Mouse (Mus musculus) midbrain, embryonic 11.5 days (tissue): ENCODE results near the gene Rars2. TPM values are rescaled to one million over a fixed set of nuclear protein-coding genes. Genes with fewer than 3 reads are reported as not detected.

ENCODE experiments used
- ATAC-seq: fragments of 200-750 bp; cut with Nextera tagmentation; 2 replicates; pipeline ENCODE4 v1.8.0; 2017; ENCODE audit warnings: moderate TSS enrichment, moderate library complexity; ENCODE audit not compliant: low FRiP score
- DNase-seq: peaks from one replicate; pipeline ENCODE4 v3.0.0; 2015; ENCODE audit warnings: low spot score; ENCODE audit errors: missing footprints
- H3K27ac ChIP-seq: fragments of 300-500 bp; sonication (generic); 2 replicates; pipeline ENCODE4 v1.5.1; 2014; ENCODE audit warnings: low read depth, low read length
- H3K27me3 ChIP-seq: fragments of 300-500 bp; sonication (generic); 2 replicates; pipeline ENCODE4 v1.6.1; 2014; ENCODE audit warnings: mild to moderate bottlenecking, low read length, moderate library complexity, mixed read lengths; ENCODE audit not compliant: control insufficient read depth, insufficient read depth
- H3K36me3 ChIP-seq: fragments of 300-500 bp; sonication (generic); 2 replicates; pipeline ENCODE4 v1.6.1; 2014; ENCODE audit warnings: mild to moderate bottlenecking, low read length, moderate library complexity, mixed read lengths; ENCODE audit not compliant: control insufficient read depth, insufficient read depth
- H3K4me1 ChIP-seq: fragments of 300-500 bp; sonication (generic); 2 replicates; pipeline ENCODE4 v1.6.1; 2014; ENCODE audit warnings: low read length; ENCODE audit not compliant: control insufficient read depth, insufficient read depth
- H3K4me2 ChIP-seq: fragments of 300-500 bp; sonication (generic); 2 replicates; pipeline ENCODE4 v1.6.1; 2014; ENCODE audit warnings: mild to moderate bottlenecking, moderate library complexity
- H3K4me3 ChIP-seq: fragments of 300-500 bp; sonication (generic); 2 replicates; pipeline ENCODE4 v1.5.1; 2014; ENCODE audit warnings: low read depth, low read length
- H3K9ac ChIP-seq: fragments of 300-500 bp; sonication (generic); 2 replicates; pipeline ENCODE4 v1.6.1; 2014; ENCODE audit warnings: low read length
- H3K9me3 ChIP-seq: fragments of 300-500 bp; sonication (generic); 2 replicates; pipeline ENCODE4 v1.6.1; 2016; ENCODE audit warnings: low read length; ENCODE audit not compliant: control insufficient read depth
- WGBS: fragments of 180-500 bp; shearing (Covaris S2); extraction: QIAGEN DNeasy Blood & Tissue Kit; methylation state at CpG from one replicate; pipeline ENCODE4 v1.1.7; 2014; 5-methylcytosine and 5-hydroxymethylcytosine counted together
- polyA plus RNA-seq: library from polyadenylated mRNA; unstranded; fragments of >200 nt; fragmentation: Nextera tagmentation; extraction: Ambion mirVana; gene quantifications from 2 replicates; pipeline ENCODE4 v1.2.1, GENCODE M21; 2014

The Rars2 gene
- polyA plus RNA-seq, 1 experiment from 2014 or later = 77.3 TPM

DNA sequence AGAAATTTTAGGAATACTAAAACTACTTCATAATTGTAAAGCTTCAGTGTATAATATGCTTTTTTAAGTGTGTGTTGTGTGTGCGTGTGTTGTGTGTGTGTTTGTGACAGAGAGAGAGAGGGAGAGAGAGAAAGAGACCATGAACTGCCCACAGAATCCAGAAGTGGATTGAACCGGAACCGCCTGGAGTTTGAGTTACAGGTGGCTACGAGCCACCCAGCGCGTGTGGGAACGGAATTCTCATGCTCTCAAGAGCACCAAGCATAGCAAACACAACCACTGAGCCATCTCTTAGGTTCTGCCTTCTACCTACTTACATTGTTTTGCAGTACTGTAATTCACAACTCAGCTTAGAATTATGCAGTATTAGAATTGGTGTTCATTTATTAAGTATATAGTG, 19.4 kb downstream of the Rars2 start:
- 92% methylated on average over 7 of the region's 7 CpGs for WGBS

DNA sequence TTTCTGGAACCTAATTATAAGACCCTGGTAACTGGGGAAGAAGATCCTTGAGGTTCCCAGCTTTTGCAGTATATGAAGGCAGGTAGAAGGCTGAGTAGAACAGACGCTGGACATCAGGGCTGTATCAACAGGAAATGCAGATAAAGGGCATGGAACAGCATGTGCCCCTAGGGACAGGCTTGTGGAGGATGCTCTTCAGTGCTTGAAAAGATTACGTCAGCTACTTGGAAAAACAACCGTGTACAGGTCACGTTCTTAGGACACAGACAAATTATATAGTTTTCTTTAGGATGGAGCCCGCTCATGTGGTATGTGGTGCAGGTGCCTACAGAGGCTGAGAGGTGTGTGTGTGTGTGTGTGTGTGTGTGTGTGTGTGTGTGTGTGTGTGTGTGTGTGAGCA, 21.3 kb downstream of the Rars2 start:
- 88% methylated on average over 5 of the region's 5 CpGs for whole genome bisulfite sequencing
- ATAC-seq = no peak

More for the DNA sequence above, 19.4 kb downstream of the Rars2 start:
- Histone ChIP-seq H3K27me3 (no peaks in the 10 kb centered on the region), H3K9ac (no peak overlapping the region), H3K36me3 (no peaks in the 10 kb centered on the region; the same call in 1 of the 2 replicates), H3K27ac (no peak overlapping the region), H3K9me3 (no peaks in the 10 kb centered on the region), H3K4me2 (no peak overlapping the region), H3K4me1 (no peaks in the 10 kb centered on the region), H3K4me3 (no peak overlapping the region)
- DNase-seq (no peak), ATAC-seq (no peak)

DNA sequence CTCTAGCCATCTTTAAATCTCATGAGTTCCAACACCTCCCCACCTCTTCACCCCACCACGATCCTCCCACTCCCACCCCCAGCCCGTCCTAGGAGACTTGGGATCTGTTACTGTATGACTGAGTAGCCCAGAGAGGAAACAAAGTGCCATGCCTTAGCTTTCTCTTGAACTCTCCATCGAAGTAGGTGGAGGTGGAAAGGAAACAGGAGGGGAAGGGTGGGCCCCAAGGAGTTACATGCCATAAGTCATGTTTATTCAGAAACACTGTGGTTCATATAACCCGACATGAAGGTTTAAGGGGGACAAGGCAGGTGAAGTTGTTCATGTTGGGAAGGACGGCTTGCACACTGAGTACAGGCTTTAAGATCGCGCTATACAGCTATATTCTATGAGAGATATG, 22.6 kb downstream of the Rars2 start:
- H3K27ac ChIP-seq = no peak overlapping the region
- no peaks in the 10 kb centered on the region for H3K27me3 ChIP-seq
- ATAC-seq (no peak), DNase-seq (no peak)
- no peaks in the 10 kb centered on the region; the same call in 1 of the 2 replicates for H3K36me3 ChIP-seq
- no peak overlapping the region for H3K4me2 ChIP-seq
- no peak overlapping the region for H3K4me3 ChIP-seq
- WGBS = 93% methylated on average over 7 of the region's 7 CpGs
- no peak overlapping the region for H3K9ac ChIP-seq
- H3K4me1 ChIP-seq = no peaks in the 10 kb centered on the region
- no peaks in the 10 kb centered on the region for H3K9me3 ChIP-seq

More for the DNA sequence above, 21.3 kb downstream of the Rars2 start:
- H3K4me3 ChIP-seq = no peak overlapping the region
- H3K9ac ChIP-seq = no peak overlapping the region
- no peaks in the 10 kb centered on the region; the same call in 1 of the 2 replicates for H3K36me3 ChIP-seq
- H3K4me1 ChIP-seq = no peaks in the 10 kb centered on the region
- H3K27ac ChIP-seq = no peak overlapping the region
- H3K9me3 ChIP-seq = no peaks in the 10 kb centered on the region
- DNase-seq = no peak
- no peaks in the 10 kb centered on the region for H3K27me3 ChIP-seq
- no peak overlapping the region for H3K4me2 ChIP-seq

DNA sequence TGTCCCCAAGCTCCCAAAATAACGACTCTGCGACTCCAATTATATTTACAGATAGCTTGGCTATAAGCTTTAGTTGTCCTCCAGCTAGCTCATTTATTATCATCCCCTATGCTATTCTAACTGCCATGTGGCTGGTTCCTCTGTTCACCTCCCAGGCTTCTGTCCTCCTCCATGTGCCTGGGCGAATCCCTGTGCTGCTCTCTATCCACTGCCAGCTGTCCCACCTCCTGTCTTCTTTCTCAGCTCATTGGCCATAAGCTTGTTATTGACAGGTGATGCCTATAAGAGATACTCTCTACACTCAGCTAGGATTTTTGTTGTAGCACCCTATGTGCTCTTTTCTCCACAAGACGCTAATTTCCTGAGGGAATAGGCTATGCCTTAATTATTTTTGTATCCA, 23.1 kb downstream of the Rars2 start:
- Histone ChIP-seq H3K27me3 (no peaks in the 10 kb centered on the region), H3K4me1 (no peaks in the 10 kb centered on the region), H3K27ac (no peak overlapping the region), H3K9me3 (no peaks in the 10 kb centered on the region), H3K9ac (no peak overlapping the region), H3K4me3 (no peak overlapping the region), H3K36me3 (no peaks in the 10 kb centered on the region; the same call in 1 of the 2 replicates), H3K4me2 (no peak overlapping the region)
- 92% methylated on average over 4 of the region's 4 CpGs for WGBS
- ATAC-seq (no peak), DNase-seq (no peak)

DNA sequence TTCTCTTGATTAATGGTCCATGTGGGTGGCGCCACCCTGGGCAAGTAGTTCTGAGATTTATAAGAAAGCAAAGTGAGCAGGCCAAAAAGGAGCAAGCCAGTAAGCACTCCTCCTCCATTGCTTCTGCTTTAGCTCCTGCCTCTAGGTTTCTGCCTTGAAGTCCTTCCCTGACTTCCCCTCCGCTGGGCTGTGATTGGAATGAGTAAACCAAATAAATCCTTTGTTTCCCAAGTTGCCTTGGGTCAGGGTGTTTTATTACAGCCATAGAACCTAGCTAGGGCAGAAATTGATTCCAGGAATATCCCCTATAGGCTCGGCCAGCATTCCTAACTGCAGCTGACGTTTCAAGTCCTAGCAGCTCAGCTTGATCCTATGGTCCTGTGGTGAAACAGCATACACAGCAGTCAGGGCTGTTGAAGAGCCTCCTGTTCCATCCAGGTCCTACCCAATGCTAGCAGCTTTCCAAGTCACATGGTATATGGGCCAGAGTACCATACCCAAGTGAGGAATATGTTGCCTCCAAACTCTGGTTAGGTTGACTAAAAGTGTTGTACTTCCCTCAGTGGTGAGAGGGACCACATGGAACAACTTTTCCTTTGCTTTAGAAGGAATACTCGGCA, 25.1 kb downstream of the Rars2 start:
- ATAC-seq = no peak
- Histone ChIP-seq H3K27ac (no peak overlapping the region), H3K9me3 (no peaks in the 10 kb centered on the region), H3K4me3 (no peak overlapping the region), H3K9ac (no peak overlapping the region), H3K4me1 (no peaks in the 10 kb centered on the region), H3K4me2 (no peak overlapping the region), H3K36me3 (no peaks in the 10 kb centered on the region; the same call in 1 of the 2 replicates), H3K27me3 (no peaks in the 10 kb centered on the region)
- DNase-seq = no peak
- WGBS = 89% methylated on average over 5 of the region's 5 CpGs

DNA sequence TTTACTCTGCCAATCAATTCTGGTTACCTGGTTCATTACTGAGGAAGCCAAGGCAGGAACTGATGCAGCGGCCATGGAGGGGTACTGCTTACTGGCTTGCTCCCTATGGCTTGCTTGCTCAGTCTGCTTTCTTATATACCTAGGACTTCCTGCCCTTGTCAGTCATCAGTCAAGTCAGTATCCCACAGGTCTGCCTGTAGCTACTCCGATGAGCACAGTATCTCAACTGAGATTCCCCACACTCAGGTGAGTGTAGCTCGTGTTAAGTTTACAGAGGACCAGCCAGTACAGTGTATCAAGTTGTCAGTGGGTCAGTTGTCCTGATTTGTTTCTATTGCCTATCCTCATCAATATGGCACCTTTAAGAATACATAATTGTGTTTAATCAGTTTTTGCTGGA, 26.0 kb downstream of the Rars2 start:
- no peak for ATAC-seq
- Histone ChIP-seq H3K4me1 (no peaks in the 10 kb centered on the region), H3K9me3 (no peaks in the 10 kb centered on the region), H3K27me3 (no peaks in the 10 kb centered on the region), H3K4me3 (no peak overlapping the region), H3K36me3 (no peaks in the 10 kb centered on the region; the same call in 1 of the 2 replicates), H3K4me2 (no peak overlapping the region), H3K9ac (no peak overlapping the region), H3K27ac (no peak overlapping the region)
- WGBS = 93% methylated on average over 3 of the region's 3 CpGs
- no peak for DNase-seq

DNA sequence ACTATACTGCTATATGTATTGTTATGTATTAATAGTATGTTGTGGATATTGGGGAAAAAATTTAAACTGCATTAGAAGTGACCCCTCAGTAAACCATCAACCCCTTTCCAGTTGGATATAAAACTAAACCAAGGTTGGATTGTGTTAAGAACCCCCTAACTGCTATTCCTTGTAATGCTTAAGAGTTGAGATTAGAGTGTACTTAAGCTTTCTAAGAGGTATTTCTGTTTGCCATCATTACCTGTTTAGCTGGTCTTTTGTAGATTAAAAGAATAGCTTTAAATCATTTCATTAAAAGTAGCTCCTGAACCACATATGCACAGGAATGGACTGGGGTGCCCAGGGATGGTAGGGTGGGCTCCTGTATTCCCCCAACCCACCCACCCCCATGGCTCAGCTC, 30.0 kb downstream of the Rars2 start:
- Histone ChIP-seq H3K27me3 (no peaks in the 10 kb centered on the region), H3K27ac (no peak overlapping the region), H3K36me3 (peaks cover 3% of the 10 kb centered on the region; the same call in 1 of the 2 replicates), H3K9me3 (no peaks in the 10 kb centered on the region), H3K4me2 (no peak overlapping the region), H3K4me1 (no peaks in the 10 kb centered on the region), H3K9ac (no peak overlapping the region), H3K4me3 (no peak overlapping the region)
- no peak for DNase-seq
- no peak for ATAC-seq

DNA sequence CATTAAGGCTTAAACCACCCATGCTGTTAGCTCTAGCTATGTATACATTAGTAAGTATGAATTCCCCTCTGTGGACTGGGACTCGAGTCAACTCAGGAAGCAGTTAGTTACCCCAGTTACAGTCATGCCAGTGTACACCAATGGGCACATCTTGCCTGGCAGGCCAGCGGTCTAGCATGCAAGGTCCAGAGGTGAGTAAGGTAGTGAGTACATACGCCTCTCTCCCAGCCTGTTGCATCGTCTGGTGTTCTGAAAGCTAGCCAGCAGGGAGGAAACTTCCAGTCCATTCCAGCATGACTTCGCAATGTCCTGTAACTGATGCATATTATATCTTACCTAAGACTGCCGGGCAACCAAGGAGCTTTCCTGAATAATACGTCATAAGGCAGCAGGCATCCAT, 38.4 kb downstream of the Rars2 start:
- Histone ChIP-seq H3K9ac (no peak overlapping the region), H3K27me3 (no peaks in the 10 kb centered on the region), H3K9me3 (no peaks in the 10 kb centered on the region), H3K36me3 (peaks cover 5% of the 10 kb centered on the region; the same call in 1 of the 2 replicates), H3K4me3 (no peak overlapping the region), H3K4me2 (no peak overlapping the region), H3K27ac (no peak overlapping the region), H3K4me1 (no peaks in the 10 kb centered on the region)
- ATAC-seq (no peak), DNase-seq (no peak)
- WGBS = 92% methylated on average over 7 of the region's 7 CpGs

DNA sequence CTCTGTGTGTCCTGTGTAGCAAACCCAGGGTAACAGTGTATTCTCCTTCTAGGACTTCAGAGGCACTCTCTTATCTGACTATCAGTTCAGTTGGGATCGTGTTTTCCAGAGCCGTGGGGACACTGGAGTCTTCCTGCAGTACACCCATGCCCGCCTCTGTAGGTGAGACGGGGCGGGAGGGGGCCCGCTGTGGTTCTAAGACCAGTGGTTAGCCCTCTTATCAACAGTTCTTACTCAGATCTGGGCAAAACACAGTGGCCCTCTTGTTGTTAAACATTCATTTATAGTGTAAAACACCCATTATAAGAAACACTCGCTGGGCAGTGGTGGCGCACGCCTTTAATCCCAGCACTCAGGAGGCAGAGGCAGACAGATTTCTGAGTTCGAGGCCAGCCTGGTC, 41.3 kb downstream of the Rars2 start:
- no peak for ATAC-seq
- peaks cover 7% of the 10 kb centered on the region; the same call in 1 of the 2 replicates for H3K36me3 ChIP-seq
- H3K27ac ChIP-seq = no peak overlapping the region

More for the DNA sequence above, 41.3 kb downstream of the Rars2 start:
- Histone ChIP-seq H3K9me3 (no peaks in the 10 kb centered on the region), H3K4me1 (no peaks in the 10 kb centered on the region), H3K4me2 (no peak overlapping the region), H3K4me3 (no peak overlapping the region), H3K27me3 (no peaks in the 10 kb centered on the region), H3K9ac (no peak overlapping the region)
- no peak for DNase-seq
- WGBS = 92% methylated on average over 10 of the region's 10 CpGs
